Mouse (Mus musculus): ENCODE results near the gene Slc35b1. TPM values are rescaled to one million over a fixed set of nuclear protein-coding genes. Genes with fewer than 3 reads are reported as not detected.

The Slc35b1 gene
- 72.3 TPM for polyA plus RNA-seq (2017; shearing (Covaris generic))

GRCm38 (mm10) chr11:95384319-95384972 lies at the start of gene Slc35b1:
TSS of gene Slc35b1 (plus strand) at chr11:95384692.

GRCm38 (mm10) chr11:95336568-95337128 lies 47.8 kb upstream of the Slc35b1 start, which contains the start of gene Fam117a:
TSS of gene Fam117a (plus strand) at chr11:95337018.

GRCm38 (mm10) chr11:95413641-95414535 lies 29.4 kb downstream of the Slc35b1 start, which contains the start of gene Spop:
TSS of gene Spop (plus strand) at chr11:95414080.

Other genes with a start within 250 kb of the Slc35b1 start
- gene Dlx4, start 238.4 kb upstream of the Slc35b1 start, polyA plus RNA-seq (2017; shearing (Covaris generic)): not detected
- gene Tac4, start 123.2 kb upstream of the Slc35b1 start, polyA plus RNA-seq (2017; shearing (Covaris generic)): 0.62 TPM
- gene Kat7, start 74.4 kb upstream of the Slc35b1 start, polyA plus RNA-seq (2017; shearing (Covaris generic)): 140 TPM
- gene Fam117a, start 47.7 kb upstream of the Slc35b1 start, polyA plus RNA-seq (2017; shearing (Covaris generic)): 26.3 TPM
- gene Spop, start 29.4 kb downstream of the Slc35b1 start, polyA plus RNA-seq (2017; shearing (Covaris generic)): 245 TPM
- not detected for gene Nxph3, start 129.9 kb downstream of the Slc35b1 start, polyA plus RNA-seq (2017; shearing (Covaris generic))
- gene Ngfr, start 203.0 kb downstream of the Slc35b1 start, polyA plus RNA-seq (2017; shearing (Covaris generic)): not detected

Measured in inflammation-experienced regulatory T-cells, adult 16 weeks (primary cell).